Mouse (Mus musculus) bone marrow macrophage, adult 2 months (primary cell): Measurements from ENCODE around the gene Phactr1.

Source experiments
- CTCF ChIP-seq: IDR thresholded peaks from 2 replicates; pipeline ENCODE4 v1.5.1; 2012; ENCODE audit warnings: low read depth, mild to moderate bottlenecking, low read length, moderate library complexity
- POLR2A ChIP-seq: IDR thresholded peaks from 2 replicates; pipeline ENCODE4 v1.6.1; 2012; ENCODE audit warnings: mild to moderate bottlenecking, low read depth, low read length, borderline replicate concordance

DNA sequence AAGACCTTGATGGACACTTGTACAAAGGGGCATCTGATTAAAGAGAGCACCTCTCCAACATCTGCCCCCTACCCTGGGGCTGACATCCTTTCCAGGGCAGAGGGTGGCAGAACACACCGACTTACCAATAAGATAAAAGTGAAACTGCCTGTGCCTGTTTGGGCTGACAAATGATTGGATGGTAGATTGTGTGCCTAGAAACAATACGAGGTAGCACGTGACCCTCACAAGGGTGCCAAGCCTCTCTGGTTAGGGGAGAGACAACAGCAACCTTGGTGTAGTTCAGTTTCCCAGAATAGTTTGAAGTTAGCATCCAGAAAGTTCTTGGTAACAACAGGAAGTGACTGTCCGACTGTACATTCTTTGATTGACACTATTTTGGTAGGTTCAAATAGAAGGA, 234.7 kb downstream of the Phactr1 start:
- TF ChIP-seq CTCF (no peak), POLR2A (no peak)
